18 mouse cellular contexts compared by ENCODE assay signal in the genomic region with DNA sequence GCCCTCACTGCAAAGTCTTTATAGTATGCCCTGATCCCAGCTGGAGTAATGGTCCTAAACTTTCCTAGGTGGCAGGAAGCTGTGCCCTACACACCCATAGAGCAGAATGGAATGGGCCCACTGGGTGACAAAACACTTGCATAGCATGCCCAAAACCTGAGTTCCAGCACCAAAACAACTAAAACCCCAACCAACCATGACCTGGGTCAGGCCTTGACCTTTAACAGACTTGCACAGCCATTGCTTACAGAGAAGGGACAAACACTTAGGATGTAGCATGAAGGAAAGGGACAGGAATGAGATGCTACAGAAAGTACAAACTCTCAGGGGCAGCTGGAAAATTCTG. TPM values are rescaled to one million over a fixed set of nuclear protein-coding genes. Genes with fewer than 3 reads are reported as not detected.
DNase-seq lines count a peak whose midpoint lies in the region; ATAC-seq and TF ChIP-seq lines count a peak whose summit lies in the region.
"Had no signal": no experiment of that assay in that cellular context is flagged by ENCODE, and none has a peak within 500 bp of the region (broad histone marks: within the 10 kb centered on the region; RNA-seq: fewer than 3 reads in every experiment).

No protein-coding gene starts in this region.

- H3K4me1 ChIP-seq in heart, embryonic 16.5 days (ENCODE audit: control insufficient read depth, insufficient read depth, low read length) = no peaks in the 10 kb centered on the region
- H3K4me1 ChIP-seq in lung, embryonic 16.5 days (replicated peaks; ENCODE audit: control insufficient read depth, insufficient read depth, low read length) = peaks cover 10% of the 10 kb centered on the region
- no peaks in the 10 kb centered on the region for H3K4me1 ChIP-seq in cortical plate, adult 2 months (ENCODE audit: control insufficient read depth, insufficient read depth, low read length)
- peaks cover 29% of the 10 kb centered on the region for H3K4me1 ChIP-seq in embryonic facial prominence, embryonic 15.5 days
- H3K4me1 ChIP-seq: heart, embryonic 15.5 days; hindbrain, embryonic 10.5 days had no signal

- intact Hi-C loops in heart, postnatal 14 days (cut with DNase I) = no loop called here

- H3K27me3 ChIP-seq in heart, embryonic 16.5 days (ENCODE audit: control insufficient read depth, insufficient read depth, low read length) = no peaks in the 10 kb centered on the region
- H3K27me3 ChIP-seq in lung, embryonic 16.5 days (ENCODE audit: control insufficient read depth, insufficient read depth, low read depth, low read length) = no peaks in the 10 kb centered on the region
- H3K27me3 ChIP-seq in embryonic facial prominence, embryonic 15.5 days = no peaks in the 10 kb centered on the region
- H3K27me3 ChIP-seq: heart, embryonic 15.5 days; limb, embryonic 13.5 days had no signal

- DNase-seq in heart, postnatal 14 days = no peak
- no peak for DNase-seq in lung, postnatal 14 days
- no peak for DNase-seq in urinary bladder, adult 2 months (ENCODE audit: low spot score)
- DNase-seq in retina, postnatal 1 day = no peak
- DNase-seq: B cell, adult 2 months; cerebellum, adult 8-10 months; right cerebral cortex, postnatal 14 days; spleen, adult 18-20 months; thymus, adult 18-20 months had no signal

- peak overlapping the region; percentile 44 for H3K27ac ChIP-seq in heart, embryonic 16.5 days (ENCODE audit: low read length)
- H3K27ac ChIP-seq in lung, embryonic 16.5 days (ENCODE audit: low read length) = peak overlapping the region; percentile 31
- H3K27ac ChIP-seq in cortical plate, adult 2 months (ENCODE audit: insufficient read depth, low read length) = peak overlapping the region; percentile 28
- peak overlapping the region; percentile 58 for H3K27ac ChIP-seq in embryonic facial prominence, embryonic 15.5 days (replicated peaks)
- H3K27ac ChIP-seq: heart, embryonic 15.5 days; hindbrain, embryonic 10.5 days; hindbrain, postnatal 0 days; limb, embryonic 13.5 days; liver, embryonic 14.5 days had no signal

- peaks cover 25% of the 10 kb centered on the region for H3K36me3 ChIP-seq in heart, embryonic 16.5 days (ENCODE audit: control insufficient read depth, insufficient read depth)
- H3K36me3 ChIP-seq in lung, embryonic 16.5 days (ENCODE audit: control insufficient read depth, insufficient read depth, low read length) = peaks cover 21% of the 10 kb centered on the region
- H3K36me3 ChIP-seq in embryonic facial prominence, embryonic 15.5 days = peaks cover 52% of the 10 kb centered on the region

- TF ChIP-seq CTCF in cortical plate, adult 2 months (IDR thresholded peaks at IDR 0.05; ENCODE audit: extremely low read depth, insufficient read depth, low read length) = no peak

- no peaks in the 10 kb centered on the region for H3K9me3 ChIP-seq in heart, embryonic 16.5 days (replicated peaks; ENCODE audit: control insufficient read depth, low read length)
- H3K9me3 ChIP-seq in lung, embryonic 16.5 days (ENCODE audit: control insufficient read depth, low read length) = no peaks in the 10 kb centered on the region
- H3K9me3 ChIP-seq in embryonic facial prominence, embryonic 15.5 days (replicated peaks) = no peaks in the 10 kb centered on the region
- H3K9me3 ChIP-seq: heart, embryonic 15.5 days; hindbrain, embryonic 10.5 days; limb, embryonic 13.5 days had no signal

- no peak overlapping the region for H3K4me2 ChIP-seq in heart, embryonic 16.5 days (ENCODE audit: low read depth, low read length)
- H3K4me2 ChIP-seq in lung, embryonic 16.5 days (ENCODE audit: low read depth, low read length) = no peak overlapping the region
- no peak overlapping the region for H3K4me2 ChIP-seq in embryonic facial prominence, embryonic 15.5 days (replicated peaks)
- H3K4me2 ChIP-seq: heart, embryonic 15.5 days; limb, embryonic 13.5 days had no signal

- TF ChIP-seq POLR2A in cortical plate, adult 2 months (IDR thresholded peaks at IDR 0.05; ENCODE audit: extremely low read depth, insufficient read depth, low read length) = no peak

- no peak overlapping the region for H3K4me3 ChIP-seq in heart, embryonic 16.5 days (ENCODE audit: low read length)
- H3K4me3 ChIP-seq in lung, embryonic 16.5 days (ENCODE audit: low read length) = no peak overlapping the region
- H3K4me3 ChIP-seq in cortical plate, adult 2 months (ENCODE audit: insufficient read depth, low read length) = no peak overlapping the region
- no peak overlapping the region for H3K4me3 ChIP-seq in embryonic facial prominence, embryonic 15.5 days (replicated peaks)
- H3K4me3 ChIP-seq: heart, embryonic 15.5 days; hindbrain, embryonic 10.5 days; limb, embryonic 13.5 days had no signal

- no peak for ATAC-seq in heart, embryonic 16.5 days (replicated peaks; ENCODE audit: extremely low read depth, insufficient read depth, low FRiP score)
- ATAC-seq in lung, embryonic 16.5 days (ENCODE audit: low read depth) = no peak; the same call in 1 of the 2 replicates
- ATAC-seq in embryonic facial prominence, embryonic 15.5 days (ENCODE audit: insufficient number of reproducible peaks, low FRiP score, low TSS enrichment, low read depth) = no peak

- H3K9ac ChIP-seq in heart, embryonic 16.5 days (ENCODE audit: low read length) = no peak overlapping the region
- H3K9ac ChIP-seq in lung, embryonic 16.5 days (ENCODE audit: low read length) = no peak overlapping the region
- H3K9ac ChIP-seq in embryonic facial prominence, embryonic 15.5 days = no peak overlapping the region
- H3K9ac ChIP-seq: heart, embryonic 15.5 days; liver, embryonic 14.5 days had no signal

RNA-seq across cellular contexts. Expression of a gene that starts 14.2 kb away (rescaled TPM):
- polyA plus RNA-seq in heart, embryonic 16.5 days (2015; fragmentation: Nextera tagmentation; extraction: Ambion mirVana) = 19.7 and 19.8 TPM in 2 replicates
- total RNA-seq in heart, postnatal 14 days (2021) = 10 to 100 TPM; 27.8 to 29.1 TPM
- polyA plus RNA-seq in lung, embryonic 16.5 days (2015; fragmentation: Nextera tagmentation; extraction: Ambion mirVana) = 37.5 and 38.7 TPM in 2 replicates
- 25.8 and 27.7 TPM in 2 replicates for polyA plus RNA-seq in cortical plate, adult 2 months (2012; rRNA removed)
- polyA plus RNA-seq in embryonic facial prominence, embryonic 15.5 days (2015; fragmentation: Nextera tagmentation; extraction: Ambion mirVana) = 51.4 and 57.6 TPM in 2 replicates
- 27.0 and 30.3 TPM in 2 replicates for polyA plus RNA-seq in urinary bladder, adult 2 months (2012; rRNA removed)
